Mouse (Mus musculus) small intestine, adult 2 months (tissue): ENCODE results near the gene Odf2l. TPM values are rescaled to one million over a fixed set of nuclear protein-coding genes. Genes with fewer than 3 reads are reported as not detected.

ENCODE experiments used
- H3K27ac ChIP-seq: fragments of 200-500 bp; 2 replicates; pipeline ENCODE4 v1.5.1; 2012; ENCODE audit warnings: low read depth, low read length, control low read depth, inconsistent platforms; ENCODE audit not compliant: insufficient read depth
- H3K27me3 ChIP-seq: fragments of 200-500 bp; 2 replicates; pipeline ENCODE4 v1.6.1; 2012; ENCODE audit warnings: mild to moderate bottlenecking, moderate library complexity, low read length, inconsistent platforms; ENCODE audit not compliant: control insufficient read depth, insufficient read depth
- H3K36me3 ChIP-seq: fragments of 200-500 bp; 2 replicates; pipeline ENCODE4 v1.6.1; 2012; ENCODE audit warnings: mild to moderate bottlenecking, low read length, control low read depth, inconsistent platforms; ENCODE audit not compliant: control insufficient read depth, insufficient read depth
- H3K4me1 ChIP-seq: fragments of 200-500 bp; 2 replicates; pipeline ENCODE4 v1.6.1; 2012; ENCODE audit warnings: low read length, inconsistent platforms, mixed read lengths; ENCODE audit not compliant: control insufficient read depth, insufficient read depth, insufficient read length
- H3K4me3 ChIP-seq: fragments of 200-500 bp; 2 replicates; pipeline ENCODE4 v1.5.1; 2012; ENCODE audit warnings: low read depth, mild to moderate bottlenecking, control low read depth, inconsistent platforms, low read length, moderate library complexity
- CTCF ChIP-seq: fragments of 200-500 bp; IDR thresholded peaks from 2 replicates; pipeline ENCODE4 v1.5.1; 2012; ENCODE audit warnings: low read depth, mild to moderate bottlenecking, control low read depth, inconsistent platforms, low read length, moderate library complexity, mixed read lengths; ENCODE audit not compliant: insufficient replicate concordance, insufficient read length; ENCODE audit errors: extremely low read depth
- POLR2A ChIP-seq: fragments of 200-500 bp; IDR thresholded peaks from 2 replicates; pipeline ENCODE4 v1.6.1; 2012; ENCODE audit warnings: low read depth, mild to moderate bottlenecking, control low read depth, inconsistent platforms, low read length, moderate library complexity
- WGBS: fragments of 180-500 bp; shearing (Covaris S2); methylation state at CpG from one replicate; pipeline ENCODE4 v1.1.7; 2018; 5-methylcytosine and 5-hydroxymethylcytosine counted together
- polyA plus RNA-seq: library from polyadenylated mRNA; depleted of rRNA; stranded (reverse); fragments of >200 nt; gene quantifications from 2 replicates; pipeline ENCODE4 v1.2.3, GENCODE M21; 2012

The Odf2l gene
- polyA plus RNA-seq, 1 experiment: 0.74 TPM

DNA sequence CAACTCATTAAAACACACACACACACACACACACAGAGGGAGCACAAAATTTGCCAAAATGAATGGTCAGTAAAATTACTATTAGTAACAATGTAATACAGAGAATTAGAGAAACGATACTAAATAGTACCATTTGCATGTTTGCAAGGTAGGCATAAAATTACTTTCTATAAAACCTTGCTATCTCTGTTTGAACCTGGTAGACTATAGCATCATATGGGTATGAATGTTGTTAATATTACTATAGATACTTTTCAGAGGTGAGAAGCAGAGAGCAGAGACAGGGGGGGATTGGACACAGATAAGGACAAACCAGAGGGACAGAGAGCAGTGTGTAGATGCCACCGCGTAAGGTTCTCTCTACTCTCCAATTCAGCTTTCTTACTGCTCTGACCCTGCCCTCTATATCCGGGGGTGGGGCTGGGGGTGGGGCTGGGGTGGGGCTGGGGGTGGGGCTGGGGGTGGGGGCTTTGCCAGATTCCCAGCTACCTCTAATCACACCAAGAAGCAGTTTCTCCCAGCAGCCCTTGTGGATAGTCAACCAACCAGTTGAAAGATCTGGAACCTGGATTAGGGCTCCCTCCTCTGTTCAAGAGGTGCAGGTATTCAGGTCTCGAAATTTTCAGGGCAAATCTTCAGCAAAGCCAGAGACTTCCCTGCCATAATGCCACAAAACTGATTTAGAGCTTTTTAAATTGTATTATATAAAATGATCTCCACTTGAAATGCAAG lies 12.4 kb upstream of the Odf2l start:
- no peaks in the 10 kb centered on the region for H3K27me3 ChIP-seq
- TF ChIP-seq POLR2A (no peak), CTCF (no peak)
- no peaks in the 10 kb centered on the region for H3K36me3 ChIP-seq
- H3K27ac ChIP-seq: no peak overlapping the region
- no peak overlapping the region for H3K4me3 ChIP-seq
- WGBS: 62% methylated on average over 5 of the region's 5 CpGs
- H3K4me1 ChIP-seq: peaks cover 14% of the 10 kb centered on the region; the same call in 1 of the 2 replicates

DNA sequence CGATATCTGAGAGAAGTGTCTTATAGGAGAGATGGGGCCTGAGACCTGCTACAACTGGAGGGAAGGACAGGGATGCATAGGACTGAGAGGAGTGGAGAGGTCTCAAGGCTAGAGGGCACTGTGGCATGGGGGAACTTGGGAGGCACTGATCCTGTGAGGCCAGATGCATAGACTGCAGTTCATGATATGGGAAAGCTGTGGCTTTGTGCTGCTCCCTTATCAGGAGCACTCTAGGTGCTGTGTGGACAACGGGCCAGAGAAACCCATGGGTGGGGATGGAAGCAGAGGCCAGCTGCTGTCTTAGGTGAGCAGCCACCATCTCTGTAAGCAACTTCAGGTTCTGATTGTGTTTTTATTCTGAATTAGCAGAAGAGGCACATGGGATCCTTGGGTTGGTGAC lies 3.2 kb upstream of the Odf2l start:
- no peak overlapping the region for H3K4me3 ChIP-seq
- TF ChIP-seq POLR2A: no peak
- TF ChIP-seq CTCF: no peak
- H3K27me3 ChIP-seq: no peaks in the 10 kb centered on the region
- no peaks in the 10 kb centered on the region for H3K36me3 ChIP-seq
- WGBS: 79% methylated on average over 2 of the region's 2 CpGs
- H3K4me1 ChIP-seq: 0 out of 2 replicates have a peak, but pooled peaks cover 1% of the 10 kb centered on the region
- H3K27ac ChIP-seq: no peak overlapping the region

DNA sequence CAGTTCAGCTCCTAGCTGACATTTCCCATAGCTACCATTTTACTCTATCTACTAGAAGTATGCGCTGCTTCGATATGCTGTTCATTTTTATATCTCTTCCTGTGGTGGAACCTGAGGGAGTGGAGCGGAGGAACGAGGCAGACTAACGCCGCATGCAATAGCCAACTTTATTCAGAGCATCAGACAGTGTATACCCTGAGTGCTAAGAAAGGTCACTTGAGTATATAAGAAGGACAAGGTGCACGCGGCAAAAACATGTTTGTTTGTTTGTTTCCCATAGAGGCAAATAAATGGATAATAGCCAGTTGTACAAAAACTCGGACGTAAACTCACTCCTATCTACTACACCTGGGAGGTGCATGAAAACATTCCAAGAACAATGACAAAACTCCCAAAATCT lies 751 bp upstream of the Odf2l start:
- Histone ChIP-seq H3K36me3 (no peaks in the 10 kb centered on the region), H3K27ac (no peak overlapping the region), H3K4me1 (0 out of 2 replicates have a peak, but pooled peaks cover 1% of the 10 kb centered on the region), H3K27me3 (no peaks in the 10 kb centered on the region), H3K4me3 (no peak overlapping the region)
- 76% methylated on average over 10 of the region's 10 CpGs for WGBS
- TF ChIP-seq CTCF (no peak), POLR2A (no peak)

DNA sequence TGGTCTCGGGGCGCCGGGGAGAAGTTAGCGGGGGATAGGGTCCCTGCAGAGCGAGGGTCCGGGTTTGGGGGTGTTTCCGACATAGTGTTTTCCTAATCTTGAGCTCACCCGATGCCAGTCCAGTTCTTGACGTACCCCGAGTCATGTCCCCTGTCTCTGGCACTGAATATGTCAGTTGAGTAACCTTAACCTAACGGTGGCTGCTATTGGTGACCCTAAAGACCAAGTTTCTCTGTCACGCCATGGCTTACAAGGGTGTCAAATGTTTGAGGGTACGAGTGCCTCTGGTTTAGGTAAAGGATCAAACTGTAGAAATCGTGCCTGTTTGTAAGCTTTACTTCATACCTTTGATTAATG lies 592 bp downstream of the Odf2l start:
- no peaks in the 10 kb centered on the region for H3K27me3 ChIP-seq
- H3K4me3 ChIP-seq: peak overlapping the region; percentile 86
- peak overlapping the region; percentile 72 for H3K27ac ChIP-seq
- TF ChIP-seq CTCF: no peak
- no peak for TF ChIP-seq POLR2A
- WGBS: 1% methylated on average over 14 of the region's 14 CpGs
- H3K36me3 ChIP-seq: no peaks in the 10 kb centered on the region
- H3K4me1 ChIP-seq: 0 out of 2 replicates have a peak, but pooled peaks cover 1% of the 10 kb centered on the region

DNA sequence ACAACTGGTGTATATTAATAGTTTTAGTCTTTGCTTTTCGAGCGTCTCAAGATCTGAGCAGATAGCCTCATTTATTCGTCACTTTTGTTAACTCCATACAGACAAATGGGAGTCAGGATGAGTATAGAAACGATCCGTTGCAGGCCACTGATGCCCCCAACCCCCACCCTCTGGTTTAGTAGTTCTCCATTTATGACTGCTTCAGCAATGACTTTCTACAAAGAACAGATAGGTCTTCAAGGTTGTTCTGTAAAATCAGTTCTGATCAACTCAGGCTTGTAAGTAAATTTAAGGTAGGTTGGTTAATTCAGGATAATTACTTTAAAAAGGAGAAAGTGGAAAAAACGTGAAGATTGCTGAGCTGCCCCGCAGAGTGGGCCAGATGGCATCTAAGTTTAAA lies 1.0 kb downstream of the Odf2l start:
- WGBS: 61% methylated on average over 7 of the region's 7 CpGs
- no peak overlapping the region for H3K4me3 ChIP-seq

DNA sequence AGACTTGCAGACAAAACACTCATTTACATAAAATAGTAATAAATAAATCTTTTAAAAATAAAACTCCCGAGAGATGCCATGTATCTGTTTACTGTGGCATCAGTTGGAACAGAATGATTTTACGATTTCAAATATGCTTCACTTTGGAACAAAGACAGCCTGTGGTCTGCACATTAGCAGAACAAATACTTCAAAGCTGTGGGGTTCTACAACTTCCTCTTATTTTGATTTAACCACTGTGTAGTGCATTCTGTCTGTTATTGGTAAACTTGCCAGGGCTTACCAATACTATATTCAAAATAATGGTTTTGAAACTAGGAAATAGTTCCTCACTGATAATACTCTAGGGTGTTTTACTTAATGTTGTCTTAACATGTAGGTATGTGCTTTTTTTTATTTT lies 8.2 kb downstream of the Odf2l start:
- no peak for TF ChIP-seq POLR2A
- TF ChIP-seq CTCF: no peak
- Histone ChIP-seq H3K4me3 (no peak overlapping the region), H3K27ac (no peak overlapping the region), H3K4me1 (no peaks in the 10 kb centered on the region), H3K27me3 (no peaks in the 10 kb centered on the region), H3K36me3 (peaks cover 2% of the 10 kb centered on the region)
- WGBS: 79% methylated on average over 2 of the region's 2 CpGs

More for the DNA sequence above, 1.0 kb downstream of the Odf2l start:
- TF ChIP-seq CTCF: no peak
- TF ChIP-seq POLR2A: no peak
- 0 out of 2 replicates have a peak, but pooled peaks cover under 1% of the 10 kb centered on the region for H3K4me1 ChIP-seq
- no peaks in the 10 kb centered on the region for H3K36me3 ChIP-seq
- no peaks in the 10 kb centered on the region for H3K27me3 ChIP-seq
- H3K27ac ChIP-seq: no peak overlapping the region

DNA sequence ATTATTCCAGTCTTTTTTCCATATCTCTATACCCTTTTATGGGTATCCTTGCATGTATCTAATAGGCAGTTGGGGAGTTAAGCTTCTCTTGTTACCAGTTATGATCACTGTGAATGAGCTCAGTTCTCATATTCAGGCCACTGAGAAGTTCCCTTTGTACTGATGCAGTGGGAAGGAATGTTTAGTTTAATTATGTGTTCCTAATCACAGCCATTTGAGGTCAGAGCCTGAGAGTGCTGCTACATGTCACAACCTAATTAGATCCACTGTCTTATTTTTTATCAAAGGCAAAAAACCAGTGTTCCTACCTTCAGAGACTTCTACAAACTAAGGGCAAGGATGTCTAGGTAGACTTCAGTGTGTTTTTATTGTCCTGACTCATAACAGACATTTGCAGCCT lies 11.0 kb downstream of the Odf2l start:
- H3K4me1 ChIP-seq: no peaks in the 10 kb centered on the region
- no peak overlapping the region for H3K27ac ChIP-seq
- H3K36me3 ChIP-seq: peaks cover 15% of the 10 kb centered on the region
- H3K27me3 ChIP-seq: no peaks in the 10 kb centered on the region
- no peak overlapping the region for H3K4me3 ChIP-seq
- TF ChIP-seq CTCF (no peak), POLR2A (no peak)

DNA sequence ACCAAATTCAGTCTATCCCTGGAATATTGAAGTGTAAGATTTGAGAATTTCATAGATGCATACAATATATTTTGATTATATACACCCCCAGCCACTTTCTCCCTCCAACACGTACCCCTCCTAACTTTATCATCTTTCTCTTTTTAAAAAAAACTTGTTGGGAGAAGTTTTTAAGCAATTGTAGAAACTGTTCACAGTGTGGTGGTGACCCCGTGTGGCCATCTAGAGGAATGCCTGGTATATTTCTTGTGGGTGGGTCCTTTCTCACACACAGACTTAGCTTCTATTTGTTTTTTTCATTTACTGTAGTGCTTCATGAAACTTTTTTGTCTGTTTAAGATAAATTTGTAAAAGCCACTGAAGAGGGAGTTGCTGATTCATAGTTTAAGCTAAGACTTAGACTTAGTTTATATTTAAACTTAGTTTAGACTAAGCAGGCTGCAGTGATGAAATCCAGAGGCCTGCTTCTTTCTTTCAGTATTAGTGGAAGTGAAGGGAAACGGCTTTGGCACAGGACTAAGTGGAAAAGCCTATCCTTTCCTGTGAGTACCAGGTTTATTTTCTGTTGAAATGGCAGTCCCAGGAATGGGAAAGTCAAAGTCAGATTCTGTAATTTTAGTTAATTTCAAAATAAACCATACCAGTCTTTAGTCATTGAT lies 13.0 kb downstream of the Odf2l start:
- WGBS: 22% methylated on average over 3 of the region's 3 CpGs

More for the DNA sequence above, 13.0 kb downstream of the Odf2l start:
- TF ChIP-seq CTCF: no peak
- TF ChIP-seq POLR2A: no peak
- Histone ChIP-seq H3K27ac (no peak overlapping the region), H3K27me3 (no peaks in the 10 kb centered on the region), H3K4me3 (no peak overlapping the region), H3K36me3 (peaks cover 21% of the 10 kb centered on the region), H3K4me1 (no peaks in the 10 kb centered on the region)
